Mouse (Mus musculus) limb, embryonic 15.5 days (tissue): ENCODE results near the gene Cir1. TPM values are rescaled to one million over a fixed set of nuclear protein-coding genes. Genes with fewer than 3 reads are reported as not detected.

ENCODE experiments used
- ATAC-seq: fragments of 200-750 bp; cut with Nextera tagmentation; 2 replicates; pipeline ENCODE4 v1.8.0; 2017; ENCODE audit warnings: low read depth, moderate TSS enrichment; ENCODE audit not compliant: insufficient number of reproducible peaks, low FRiP score, low TSS enrichment
- H3K27ac ChIP-seq: fragments of 300-500 bp; sonication (generic); 2 replicates; pipeline ENCODE4 v1.5.1; 2015; ENCODE audit warnings: moderate library complexity, mild to moderate bottlenecking, inconsistent platforms
- H3K27me3 ChIP-seq: fragments of 300-500 bp; sonication (generic); 2 replicates; pipeline ENCODE4 v1.6.1; 2015; ENCODE audit warnings: inconsistent platforms
- H3K36me3 ChIP-seq: fragments of 300-500 bp; sonication (generic); 2 replicates; pipeline ENCODE4 v1.6.1; 2015; ENCODE audit warnings: inconsistent platforms
- H3K4me1 ChIP-seq: fragments of 300-500 bp; sonication (generic); 2 replicates; pipeline ENCODE4 v1.6.1; 2015; ENCODE audit warnings: inconsistent platforms
- H3K4me2 ChIP-seq: fragments of 300-500 bp; sonication (generic); 2 replicates; pipeline ENCODE4 v1.6.1; 2015; ENCODE audit warnings: mild to moderate bottlenecking, inconsistent platforms
- H3K4me3 ChIP-seq: fragments of 300-500 bp; sonication (generic); 2 replicates; pipeline ENCODE4 v1.5.1; 2015; ENCODE audit warnings: mild to moderate bottlenecking, inconsistent platforms
- H3K9ac ChIP-seq: fragments of 300-500 bp; sonication (generic); 2 replicates; pipeline ENCODE4 v1.6.1; 2015; ENCODE audit warnings: inconsistent platforms
- H3K9me3 ChIP-seq: fragments of 300-500 bp; sonication (generic); 2 replicates; pipeline ENCODE4 v1.6.1; 2016; ENCODE audit warnings: inconsistent platforms
- WGBS: fragments of 180-500 bp; shearing (Covaris S2); methylation state at CpG from one replicate; pipeline ENCODE4 v1.1.7; 2015; 5-methylcytosine and 5-hydroxymethylcytosine counted together
- polyA plus RNA-seq: library from polyadenylated mRNA; unstranded; fragments of >200 nt; fragmentation: Nextera tagmentation; extraction: Ambion mirVana; gene quantifications from 2 replicates; pipeline ENCODE4 v1.2.1, GENCODE M21; 2015

Gene Cir1
- polyA plus RNA-seq, 1 experiment from 2014 or later = 26.8 TPM

DNA sequence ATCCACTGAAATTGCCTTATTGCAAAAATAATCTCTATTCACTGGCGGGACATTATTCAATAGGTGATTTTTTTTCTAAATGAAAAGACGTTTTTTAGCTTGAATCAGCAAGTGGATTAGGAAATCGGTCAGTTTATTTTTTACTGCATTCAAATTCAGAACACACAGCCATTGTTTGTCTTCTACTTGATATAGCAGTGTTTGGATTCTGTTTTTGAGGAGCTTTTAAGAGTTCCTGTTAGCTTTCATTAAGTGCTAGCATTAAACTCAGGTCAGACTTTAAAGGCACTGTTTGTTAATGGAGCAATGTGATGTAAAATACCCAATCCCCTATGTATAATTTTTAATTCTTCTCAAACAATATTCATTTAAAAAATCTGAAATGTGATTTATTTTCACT, 13.7 kb downstream of the Cir1 start:
- Histone ChIP-seq H3K4me3 (no peak overlapping the region), H3K9me3 (no peaks in the 10 kb centered on the region), H3K4me2 (no peak overlapping the region), H3K4me1 (no peaks in the 10 kb centered on the region), H3K36me3 (peaks cover 41% of the 10 kb centered on the region), H3K27ac (no peak overlapping the region), H3K9ac (no peak overlapping the region), H3K27me3 (no peaks in the 10 kb centered on the region)
- ATAC-seq = no peak
- 74% methylated on average over 3 of the region's 3 CpGs for WGBS

DNA sequence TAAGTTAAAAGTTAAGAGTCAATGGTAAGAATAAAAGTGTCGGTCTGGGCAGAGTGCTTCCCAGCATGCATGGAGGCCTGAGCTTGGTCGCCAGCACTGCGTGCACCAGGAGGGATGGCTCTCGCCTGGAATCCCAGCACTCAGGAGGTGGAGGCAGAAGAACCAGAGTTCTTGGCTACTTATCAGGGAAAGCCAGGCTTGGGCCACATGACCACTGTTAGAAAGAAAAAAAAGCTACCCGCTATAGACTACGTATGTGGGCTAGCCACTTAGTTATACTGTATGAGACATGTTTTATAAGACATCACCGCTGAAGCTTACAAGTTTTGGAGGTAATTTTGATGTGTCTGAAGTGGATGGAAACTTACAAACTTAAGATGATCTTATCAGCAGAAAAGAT, 14.3 kb downstream of the Cir1 start:
- no peak for ATAC-seq
- H3K9ac ChIP-seq = no peak overlapping the region
- H3K4me2 ChIP-seq = no peak overlapping the region
- no peaks in the 10 kb centered on the region for H3K4me1 ChIP-seq
- H3K36me3 ChIP-seq = peaks cover 37% of the 10 kb centered on the region
- no peaks in the 10 kb centered on the region for H3K27me3 ChIP-seq
- H3K27ac ChIP-seq = no peak overlapping the region
- H3K4me3 ChIP-seq = no peak overlapping the region
- no peaks in the 10 kb centered on the region for H3K9me3 ChIP-seq
- WGBS = 89% methylated on average over 7 of the region's 7 CpGs

DNA sequence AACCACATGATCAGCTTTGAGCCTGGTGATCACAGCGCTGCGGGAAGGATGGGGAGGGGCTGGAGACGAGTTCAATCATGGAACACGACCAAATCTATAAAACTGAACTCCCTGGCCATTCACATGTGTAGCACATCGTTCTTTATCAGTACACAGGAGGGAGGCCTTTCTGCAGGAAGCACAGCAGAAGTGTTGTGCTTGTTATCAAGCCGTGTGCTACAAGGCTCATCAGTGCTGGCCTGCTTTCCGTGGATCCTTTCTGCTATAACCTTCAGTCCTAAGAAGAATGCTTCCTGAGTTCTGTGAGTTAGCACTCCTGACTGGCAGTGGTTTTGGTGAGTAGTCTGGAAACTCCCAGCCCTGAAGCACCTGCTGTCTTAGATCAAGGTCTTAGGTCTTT, 17.5 kb downstream of the Cir1 start:
- Histone ChIP-seq H3K36me3 (peaks cover 40% of the 10 kb centered on the region), H3K27ac (no peak overlapping the region)
- WGBS = 74% methylated on average over 7 of the region's 7 CpGs

DNA sequence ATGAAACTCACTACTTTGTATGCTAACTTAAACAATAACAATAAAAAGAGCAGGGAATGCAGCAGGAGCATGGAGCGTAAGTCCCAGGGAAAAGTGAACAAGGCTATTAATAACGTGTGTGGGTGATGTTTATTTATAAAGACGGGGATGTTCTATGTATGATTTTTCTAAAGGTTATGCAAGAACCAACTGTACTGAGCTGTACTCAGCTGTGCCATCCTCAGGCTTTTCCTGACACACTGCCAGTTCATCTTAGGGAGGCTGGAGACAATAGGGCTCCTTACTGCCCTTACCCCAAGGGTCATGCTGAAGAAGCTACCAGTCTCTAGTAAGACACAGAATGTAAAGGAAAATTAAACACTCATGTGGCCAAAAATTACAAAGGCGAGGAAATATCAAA, 21.4 kb downstream of the Cir1 start:
- H3K27me3 ChIP-seq = no peaks in the 10 kb centered on the region
- peaks cover 44% of the 10 kb centered on the region for H3K36me3 ChIP-seq
- no peak overlapping the region for H3K4me2 ChIP-seq
- H3K9me3 ChIP-seq = no peaks in the 10 kb centered on the region
- H3K27ac ChIP-seq = no peak overlapping the region
- no peaks in the 10 kb centered on the region for H3K4me1 ChIP-seq
- 90% methylated on average over 4 of the region's 4 CpGs for WGBS
- ATAC-seq = no peak
- H3K9ac ChIP-seq = no peak overlapping the region
- H3K4me3 ChIP-seq = no peak overlapping the region

More for the DNA sequence above, 17.5 kb downstream of the Cir1 start:
- no peaks in the 10 kb centered on the region for H3K9me3 ChIP-seq
- ATAC-seq = no peak
- no peak overlapping the region for H3K9ac ChIP-seq
- no peak overlapping the region for H3K4me2 ChIP-seq
- no peaks in the 10 kb centered on the region for H3K27me3 ChIP-seq
- H3K4me3 ChIP-seq = no peak overlapping the region
- no peaks in the 10 kb centered on the region for H3K4me1 ChIP-seq

DNA sequence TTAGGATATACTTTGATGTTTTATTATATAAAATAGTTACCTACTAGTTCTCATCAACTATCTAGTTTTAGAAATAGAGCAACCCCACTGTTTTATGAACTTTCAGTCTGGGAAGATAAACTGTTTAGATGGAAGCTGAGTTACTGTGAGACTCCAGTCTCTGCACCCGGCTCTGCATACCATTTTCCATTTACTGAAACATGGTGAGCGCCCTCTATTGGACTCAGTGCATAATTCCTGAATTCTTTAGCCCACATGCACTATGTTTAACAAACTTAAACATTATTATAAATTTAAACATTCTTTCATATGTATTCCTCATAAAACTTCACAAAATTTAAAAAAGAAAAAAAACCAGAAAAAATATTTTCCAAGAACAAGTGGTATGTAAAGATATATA, 26.9 kb downstream of the Cir1 start:
- ATAC-seq = no peak
- Histone ChIP-seq H3K27ac (no peak overlapping the region), H3K9me3 (no peaks in the 10 kb centered on the region), H3K4me2 (no peak overlapping the region), H3K4me3 (no peak overlapping the region), H3K27me3 (peaks cover 16% of the 10 kb centered on the region), H3K4me1 (peaks cover 8% of the 10 kb centered on the region), H3K36me3 (peaks cover 22% of the 10 kb centered on the region), H3K9ac (no peak overlapping the region)
- 5% methylated on average over 2 of the region's 2 CpGs for WGBS

DNA sequence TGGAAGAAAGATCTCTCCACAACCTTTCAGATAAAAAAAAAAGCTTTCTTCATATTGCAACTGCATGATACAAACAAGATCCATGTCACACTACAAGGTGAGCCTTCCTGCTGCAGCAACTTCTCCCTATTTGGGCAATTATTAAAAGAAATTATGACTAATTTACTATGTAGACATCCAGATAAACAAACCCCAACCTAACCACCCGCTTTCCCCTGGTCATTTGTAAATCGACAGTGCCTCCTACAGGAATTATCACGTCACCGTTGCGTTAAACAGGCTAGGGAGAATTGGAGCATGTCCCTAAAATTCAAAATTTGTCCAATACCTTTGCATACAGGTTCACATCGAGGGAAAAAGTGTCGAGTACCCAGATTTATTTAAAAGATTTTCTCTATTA, 30.8 kb downstream of the Cir1 start:
- no peak overlapping the region for H3K4me2 ChIP-seq
- H3K36me3 ChIP-seq = no peaks in the 10 kb centered on the region
- peaks cover 48% of the 10 kb centered on the region for H3K27me3 ChIP-seq
- no peaks in the 10 kb centered on the region for H3K9me3 ChIP-seq
- H3K4me1 ChIP-seq = peaks cover 35% of the 10 kb centered on the region
- no peak overlapping the region for H3K9ac ChIP-seq
- 15% methylated on average over 7 of the region's 7 CpGs for WGBS
- no peak overlapping the region for H3K4me3 ChIP-seq
- ATAC-seq = no peak
- H3K27ac ChIP-seq = no peak overlapping the region

DNA sequence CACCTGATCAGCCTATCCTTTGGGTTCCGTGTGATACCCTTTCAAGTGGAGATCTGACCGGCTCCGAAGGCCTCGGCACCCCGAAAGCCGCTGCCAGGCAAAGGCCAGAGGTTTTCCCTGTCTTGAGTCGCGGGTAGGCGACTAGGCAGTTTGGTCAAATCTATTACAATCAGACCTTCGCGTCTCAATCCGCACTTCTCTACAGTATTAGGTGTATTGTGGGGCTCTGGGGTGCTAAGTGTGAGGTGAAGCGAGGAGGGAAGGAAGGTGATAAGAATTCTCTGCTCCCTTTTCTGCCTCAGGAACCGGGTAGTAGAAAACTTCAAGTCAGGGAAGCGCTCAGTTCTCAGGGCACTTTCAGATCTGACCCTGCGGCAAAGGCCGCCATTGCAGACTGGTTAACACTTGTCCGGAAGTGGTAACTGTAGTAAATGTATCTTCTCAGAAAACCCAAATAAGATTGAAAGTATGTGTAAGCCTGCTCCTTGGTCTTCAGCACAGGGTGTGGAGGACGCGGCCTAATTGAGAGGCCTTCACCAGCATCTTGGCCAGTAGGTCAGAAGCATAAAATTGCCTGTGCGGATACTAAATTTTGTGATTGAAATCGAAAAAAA, 31.3 kb downstream of the Cir1 start:
- WGBS = 25% methylated on average over 22 of the region's 22 CpGs
- Histone ChIP-seq H3K36me3 (no peaks in the 10 kb centered on the region), H3K4me1 (peaks cover 35% of the 10 kb centered on the region), H3K27me3 (peaks cover 52% of the 10 kb centered on the region), H3K4me2 (peak overlapping the region; percentile 15; the same call in 1 of the 2 replicates), H3K9me3 (no peaks in the 10 kb centered on the region), H3K9ac (no peak overlapping the region), H3K4me3 (0 out of 2 replicates have a peak overlapping the region, but pooled peaks have one; percentile 9), H3K27ac (no peak overlapping the region)
- ATAC-seq = no peak

DNA sequence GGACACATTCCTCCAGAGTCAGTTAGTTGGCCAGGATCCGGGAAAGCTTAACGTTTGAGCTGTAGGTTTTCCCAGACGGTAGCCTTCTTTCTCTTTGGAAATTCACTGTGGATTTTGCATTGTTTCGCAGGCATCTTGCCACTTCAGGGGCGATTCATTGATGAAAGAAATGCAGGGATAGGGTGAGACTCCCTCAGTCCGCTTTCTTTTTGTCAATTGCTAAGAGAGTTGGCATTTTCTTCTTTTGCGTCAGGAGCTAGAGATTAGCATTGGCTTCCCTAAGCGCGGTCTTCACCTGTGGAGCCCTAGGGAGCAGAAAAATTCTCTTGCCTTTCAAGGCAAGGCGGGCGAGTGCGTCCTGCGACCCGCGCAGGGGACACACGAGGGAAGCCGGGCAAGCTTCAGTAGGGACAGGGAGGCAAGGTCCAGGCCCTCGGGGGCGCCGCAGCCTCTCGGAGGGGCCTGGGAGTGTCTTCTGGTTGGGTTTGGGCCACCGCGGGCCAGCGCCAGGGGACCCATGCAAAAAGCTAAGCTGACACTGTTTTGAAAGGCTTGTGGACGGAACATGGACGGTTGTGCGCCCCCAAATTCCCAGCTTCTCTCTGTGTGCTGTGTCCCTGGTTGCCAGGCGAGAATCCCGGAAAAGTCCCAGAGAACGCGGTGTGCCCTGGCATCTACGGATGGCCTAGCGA, 32.0 kb downstream of the Cir1 start:
- Histone ChIP-seq H3K4me3 (peak overlapping the region; percentile 9; the same call in 1 of the 2 replicates), H3K4me2 (peak overlapping the region; percentile 15; the same call in 1 of the 2 replicates), H3K36me3 (no peaks in the 10 kb centered on the region), H3K27ac (no peak overlapping the region), H3K9ac (no peak overlapping the region), H3K4me1 (peaks cover 35% of the 10 kb centered on the region), H3K9me3 (no peaks in the 10 kb centered on the region), H3K27me3 (peaks cover 58% of the 10 kb centered on the region)
- 11% methylated on average over 33 of the region's 33 CpGs for WGBS
- no peak for ATAC-seq

DNA sequence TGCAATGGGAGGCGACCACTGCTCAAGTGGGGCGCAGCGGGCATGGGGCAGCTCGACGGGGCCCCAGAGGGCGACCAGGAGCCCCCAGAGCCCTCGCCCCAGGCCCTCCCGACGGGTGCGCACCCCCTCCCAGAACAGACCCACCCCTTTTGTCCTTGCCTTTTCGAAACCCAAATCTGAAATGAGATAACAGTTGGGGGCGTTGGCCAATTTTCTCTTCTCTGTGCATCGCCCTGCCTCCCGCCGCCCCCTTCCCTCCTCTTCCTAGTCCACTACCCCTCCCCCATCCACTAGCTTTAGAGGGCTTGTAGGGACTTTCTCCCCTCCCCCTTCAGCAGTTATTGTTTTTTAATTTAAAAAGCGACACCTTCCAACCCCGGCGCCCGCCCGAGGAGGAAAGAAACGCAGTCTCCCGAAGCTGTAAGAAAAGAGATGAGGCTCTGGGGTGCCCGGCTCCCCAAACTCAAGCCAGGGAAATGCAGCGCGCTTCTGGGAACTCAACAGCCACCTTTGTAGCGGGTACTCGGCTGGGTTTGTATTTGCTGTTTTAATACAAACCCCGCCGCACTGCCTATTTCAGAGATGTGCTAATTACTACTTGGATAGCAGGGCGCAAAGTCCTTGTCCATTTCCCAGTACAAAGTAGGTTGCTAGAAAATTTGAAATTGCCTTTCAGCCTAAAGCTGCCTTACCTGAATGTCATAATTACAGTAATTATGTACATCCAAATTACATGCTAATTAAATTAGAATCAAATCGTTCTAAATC, 33.0 kb downstream of the Cir1 start:
- H3K27me3 ChIP-seq = peaks cover 62% of the 10 kb centered on the region
- no peak overlapping the region for H3K9ac ChIP-seq
- no peaks in the 10 kb centered on the region for H3K36me3 ChIP-seq
- H3K4me1 ChIP-seq = peaks cover 39% of the 10 kb centered on the region
- H3K4me2 ChIP-seq = peak overlapping the region; percentile 36
- 3% methylated on average over 31 of the region's 31 CpGs for WGBS
- ATAC-seq = no peak
- H3K9me3 ChIP-seq = no peaks in the 10 kb centered on the region
- H3K4me3 ChIP-seq = peak overlapping the region; percentile 19
- H3K27ac ChIP-seq = no peak overlapping the region

DNA sequence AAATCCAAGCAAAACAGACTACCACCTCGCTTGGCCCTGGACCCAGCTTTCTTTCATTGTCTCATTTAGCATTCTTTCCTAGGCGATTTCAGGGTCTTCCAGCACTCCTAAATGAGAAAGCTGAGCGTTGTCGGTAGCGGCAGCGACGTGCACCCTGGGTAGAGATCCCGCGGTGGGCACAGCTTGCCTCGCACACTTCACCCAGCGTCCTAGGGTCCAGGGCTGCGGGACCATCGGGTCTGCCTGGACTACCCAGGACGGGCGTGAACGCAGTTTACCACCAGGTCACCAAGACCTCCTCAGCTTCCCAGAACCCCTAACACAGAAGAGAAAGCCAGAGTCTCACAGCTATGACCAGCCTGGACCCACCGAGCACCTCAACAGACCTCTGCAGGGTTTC, 33.6 kb downstream of the Cir1 start:
- Histone ChIP-seq H3K27ac (no peak overlapping the region), H3K36me3 (no peaks in the 10 kb centered on the region), H3K4me1 (peaks cover 45% of the 10 kb centered on the region), H3K4me3 (peak overlapping the region; percentile 19), H3K9ac (no peak overlapping the region), H3K27me3 (peaks cover 68% of the 10 kb centered on the region), H3K9me3 (no peaks in the 10 kb centered on the region), H3K4me2 (peak overlapping the region; percentile 36)
- WGBS = 3% methylated on average over 17 of the region's 17 CpGs
- no peak for ATAC-seq

DNA sequence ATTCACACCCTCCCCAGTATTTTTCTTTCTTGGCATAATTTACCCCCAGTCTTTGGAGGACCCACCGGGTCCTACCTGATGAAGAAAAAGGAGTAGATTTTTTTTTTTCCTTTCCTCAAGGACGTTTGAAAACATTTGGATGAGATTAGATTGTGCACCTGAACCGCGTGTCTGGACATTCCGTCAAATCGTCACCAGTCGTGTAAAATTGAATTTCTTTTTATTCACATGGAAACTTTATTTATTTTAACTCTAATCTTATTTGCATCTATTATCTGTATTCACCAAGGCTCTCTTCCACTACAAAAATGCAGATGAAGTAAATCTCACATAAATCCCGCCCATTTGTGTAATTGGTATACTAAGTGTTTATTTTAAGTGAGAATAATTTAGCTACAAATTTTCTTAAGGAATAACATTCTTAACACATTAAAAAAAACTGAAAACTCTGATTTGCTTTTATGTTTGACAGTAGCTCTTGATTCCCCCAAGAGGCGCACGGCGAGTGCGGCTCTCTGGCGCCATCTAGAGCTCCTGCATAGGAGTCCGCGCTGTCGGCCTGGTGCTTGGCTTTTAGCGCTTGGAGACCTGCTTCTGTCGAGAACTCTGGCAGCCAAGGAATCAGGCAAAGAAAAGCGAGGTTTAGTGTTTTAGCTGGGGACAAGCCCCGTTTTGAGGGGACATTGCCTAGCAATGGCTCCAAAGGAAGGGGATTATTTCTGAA, 34.2 kb downstream of the Cir1 start:
- Histone ChIP-seq H3K9ac (no peak overlapping the region), H3K4me1 (peaks cover 51% of the 10 kb centered on the region), H3K36me3 (no peaks in the 10 kb centered on the region), H3K27me3 (peaks cover 73% of the 10 kb centered on the region), H3K4me3 (peak overlapping the region; percentile 22), H3K4me2 (peak overlapping the region; percentile 36), H3K9me3 (no peaks in the 10 kb centered on the region), H3K27ac (no peak overlapping the region)
- WGBS = 4% methylated on average over 20 of the region's 20 CpGs
- ATAC-seq = no peak
